Mouse (Mus musculus): ENCODE results near the gene Gtf3c1.

Gene Gtf3c1

GRCm38 (mm10) chr7:125615453-125615852 lies 92.1 kb downstream of the Gtf3c1 start:
- no peak for DNase-seq

GRCm38 (mm10) chr7:125613579-125613978 lies 94.0 kb downstream of the Gtf3c1 start:
- DNase-seq = no peak

GRCm38 (mm10) chr7:125608183-125608688 lies 99.3 kb downstream of the Gtf3c1 start:
- no peak for DNase-seq

GRCm38 (mm10) chr7:125607384-125608182 lies 100.0 kb downstream of the Gtf3c1 start:
- no peak for DNase-seq

- DNase-seq = peak in 1 of 2 experiments; percentile 49
These were observed 101.1 kb downstream of the Gtf3c1 start for GRCm38 (mm10) chr7:125606265-125607164.

GRCm38 (mm10) chr7:125605725-125606139 lies 101.8 kb downstream of the Gtf3c1 start:
- DNase-seq = peak in 1 of 2 experiments; percentile 39

GRCm38 (mm10) chr7:125604362-125605319 lies 102.9 kb downstream of the Gtf3c1 start:
- no peak for DNase-seq

GRCm38 (mm10) chr7:125603185-125603631 lies 104.4 kb downstream of the Gtf3c1 start, which contains the start of gene Il21r:
Il21r (plus strand) TSS chr7:125603429.
- peak in 1 of 2 experiments; percentile 41 for DNase-seq

GRCm38 (mm10) chr7:125601821-125602448 lies 105.6 kb downstream of the Gtf3c1 start:
- DNase-seq = no peak

GRCm38 (mm10) chr7:125601280-125601670 lies 106.3 kb downstream of the Gtf3c1 start:
- DNase-seq = no peak

GRCm38 (mm10) chr7:125600612-125601279 lies 106.8 kb downstream of the Gtf3c1 start:
- no peak for DNase-seq

- DNase-seq = no peak
These were observed 107.4 kb downstream of the Gtf3c1 start for GRCm38 (mm10) chr7:125600136-125600535.

GRCm38 (mm10) chr7:125599373-125599973 lies 108.1 kb downstream of the Gtf3c1 start:
- no peak for DNase-seq

GRCm38 (mm10) chr7:125597516-125598347 lies 109.8 kb downstream of the Gtf3c1 start:
- DNase-seq = no peak

- DNase-seq = no peak
These were observed 110.5 kb downstream of the Gtf3c1 start for GRCm38 (mm10) chr7:125597083-125597482.

- DNase-seq = no peak
These were observed 111.2 kb downstream of the Gtf3c1 start for GRCm38 (mm10) chr7:125596406-125596805.

GRCm38 (mm10) chr7:125593831-125594230 lies 113.7 kb downstream of the Gtf3c1 start:
- peak in 1 of 2 experiments; percentile 70 for DNase-seq

All from lung, adult 18-20 months (tissue).